Mouse (Mus musculus) T-helper 1 cell (primary cell): Measurements from ENCODE around the gene Esrrg.

Experiments
- in situ Hi-C: fragments of 300-600 bp; cut with MboI, MseI; formaldehyde crosslinking; loops from one replicate; pipeline ENCODE4 v1.15.1; 2025; ENCODE audit warnings: high pct_unique_total_duplicates

Gene Esrrg

GRCm38 (mm10) chr1:188154466-188155110 is 546.0 kb downstream of the Esrrg start:
- in situ Hi-C loops, result no loop called here

DNA sequence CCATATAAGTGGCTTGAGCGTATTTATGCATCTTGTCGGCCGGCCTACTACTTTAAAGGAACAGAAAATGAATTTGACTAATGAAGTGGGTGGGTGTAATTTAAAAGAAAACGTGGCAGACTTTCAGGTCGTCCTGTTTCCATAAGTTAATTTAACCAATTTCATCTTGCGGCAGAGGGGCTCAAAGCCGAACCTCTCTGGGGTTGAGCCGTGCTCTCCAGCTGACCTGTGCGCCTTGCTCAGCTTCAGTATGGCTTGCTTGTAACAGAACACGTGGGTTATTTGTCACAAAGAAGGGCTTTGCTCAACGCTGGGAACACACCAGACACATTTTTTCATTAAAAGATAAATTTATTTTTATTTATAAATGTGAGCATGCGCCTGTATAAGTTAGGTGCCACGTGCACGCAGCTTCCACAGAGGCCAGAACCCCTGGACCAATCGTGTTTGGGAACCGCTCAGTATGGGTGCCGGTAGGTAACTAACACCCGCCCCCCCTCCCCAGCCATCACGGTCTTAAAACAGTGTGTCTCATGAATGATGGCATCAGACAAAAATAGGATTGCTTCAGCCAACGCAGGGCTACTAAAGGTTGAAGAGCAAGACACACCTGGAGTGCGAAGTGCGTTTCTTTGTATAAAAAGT is 546.7 kb downstream of the Esrrg start:
- in situ Hi-C loops, result no loop called here

- in situ Hi-C loops, result no loop called here
These were observed 547.9 kb downstream of the Esrrg start for GRCm38 (mm10) chr1:188156520-188156919.

GRCm38 (mm10) chr1:188157237-188157955 is 548.8 kb downstream of the Esrrg start:
- in situ Hi-C loops, result no loop called here

DNA sequence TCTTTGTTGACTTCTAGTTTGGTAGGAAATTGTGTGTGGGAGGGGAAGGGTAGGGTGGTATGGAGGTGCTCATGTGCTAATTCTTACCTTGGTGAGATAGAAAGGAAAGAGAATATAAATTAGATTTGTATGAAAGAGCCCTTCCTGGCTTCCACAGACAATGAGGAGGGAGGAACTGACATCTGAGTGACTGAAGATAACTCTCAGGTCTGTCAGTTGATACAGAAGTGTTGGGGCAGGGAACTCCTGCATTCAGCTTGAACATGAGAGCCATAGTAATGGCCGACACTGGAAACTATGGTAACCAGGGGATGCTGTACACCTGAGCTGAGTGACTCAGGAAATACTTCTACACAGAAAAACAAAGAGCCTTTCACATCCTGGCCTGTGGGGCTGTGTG is 550.1 kb downstream of the Esrrg start:
- in situ Hi-C loops, result no loop called here

GRCm38 (mm10) chr1:188159108-188159507 is 550.5 kb downstream of the Esrrg start:
- in situ Hi-C loops, result no loop called here

- in situ Hi-C loops, result no loop called here
These were observed 554.5 kb downstream of the Esrrg start for GRCm38 (mm10) chr1:188163058-188163457.

- in situ Hi-C loops, result no loop called here
These were observed 555.7 kb downstream of the Esrrg start for GRCm38 (mm10) chr1:188164251-188164650.

GRCm38 (mm10) chr1:188173859-188174258 is 565.3 kb downstream of the Esrrg start:
- in situ Hi-C loops, result no loop called here

DNA sequence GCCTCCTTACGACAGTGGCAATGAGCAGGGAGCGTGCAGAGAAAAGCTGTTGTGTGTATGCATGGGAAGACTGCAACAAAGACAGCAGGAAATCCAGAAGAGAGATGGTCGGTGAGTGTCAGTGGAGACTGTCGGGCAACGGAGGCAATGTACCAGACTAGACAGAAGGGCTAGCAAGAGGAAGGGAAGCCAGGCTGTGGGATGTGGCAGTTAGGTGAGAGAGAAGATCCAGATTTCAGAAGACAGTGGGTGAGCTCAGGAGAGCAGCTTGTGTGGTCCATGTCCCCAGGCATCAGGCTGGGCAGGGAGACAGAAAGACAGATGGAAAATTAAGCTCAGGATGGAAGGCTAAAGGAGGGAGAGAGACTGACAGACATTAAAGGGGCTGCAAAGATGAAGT is 574.4 kb downstream of the Esrrg start:
- in situ Hi-C loops, result no loop called here

GRCm38 (mm10) chr1:188186440-188187117 is 578.0 kb downstream of the Esrrg start:
- in situ Hi-C loops, result no loop called here

- in situ Hi-C loops, result no loop called here
These were observed 584.4 kb downstream of the Esrrg start for GRCm38 (mm10) chr1:188192971-188193370.

GRCm38 (mm10) chr1:188207421-188207820 is 598.8 kb downstream of the Esrrg start:
- in situ Hi-C loops, result no loop called here

DNA sequence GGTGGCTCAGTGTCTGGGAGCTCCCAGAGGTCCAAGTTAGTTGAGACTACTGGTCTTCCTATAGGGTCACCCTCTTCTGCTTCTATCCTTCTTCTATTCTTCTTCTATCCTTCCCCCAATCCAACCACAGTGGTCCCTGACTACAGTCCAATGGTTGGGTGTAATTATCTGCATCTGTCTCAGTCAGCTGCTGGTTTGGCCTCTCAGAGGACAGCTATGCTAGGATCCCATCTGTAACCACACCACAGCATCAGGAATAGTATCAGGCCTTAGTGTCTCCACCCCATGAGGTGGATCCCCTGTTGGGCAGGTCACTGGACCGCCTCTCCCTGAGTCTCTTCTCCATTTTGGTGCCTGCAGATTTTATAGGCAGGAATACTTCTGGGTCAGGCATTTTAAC is 600.4 kb downstream of the Esrrg start:
- in situ Hi-C loops, result no loop called here

GRCm38 (mm10) chr1:188214885-188215611 is 606.5 kb downstream of the Esrrg start:
- in situ Hi-C loops, result loop anchor here (10.0 kb wide), 1 partner anchor 1890 kb away; no protein-coding TSS in a partner anchor

GRCm38 (mm10) chr1:188221226-188221792 is 612.7 kb downstream of the Esrrg start:
- in situ Hi-C loops, result loop anchor here (10.0 kb wide), 1 partner anchor 153 kb away; no protein-coding TSS in a partner anchor

DNA sequence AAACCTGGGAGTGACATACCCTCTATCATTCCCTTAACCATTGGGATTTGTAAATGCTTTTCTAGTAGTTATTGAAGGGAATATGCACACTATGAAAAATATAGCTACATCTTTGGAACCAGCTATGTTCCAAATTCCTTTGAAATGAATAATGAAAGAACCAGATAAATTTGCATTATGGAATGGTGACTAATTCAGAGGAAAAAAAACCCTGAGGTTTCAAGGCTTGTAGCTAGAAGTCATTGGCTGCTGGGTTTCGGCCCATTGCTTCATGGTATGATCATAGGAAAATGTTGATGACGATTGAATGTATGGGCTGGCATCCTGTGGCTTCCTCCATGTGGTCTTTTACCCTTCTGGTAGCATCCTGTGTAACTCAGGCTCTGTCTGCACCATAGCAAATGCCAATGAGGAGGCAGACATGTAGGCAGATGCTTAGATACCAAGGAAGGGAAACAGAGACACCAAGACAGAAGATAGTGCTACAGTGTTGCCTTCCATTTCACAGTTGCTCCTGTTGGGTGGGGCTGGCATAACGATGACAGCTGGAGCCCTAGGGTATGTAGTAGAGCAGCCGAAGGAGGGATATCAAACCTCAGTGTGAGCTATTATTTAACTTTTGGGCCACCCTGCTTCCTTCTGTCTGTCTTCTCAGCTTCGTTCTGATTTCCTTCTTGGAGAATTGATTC is 624.6 kb downstream of the Esrrg start:
- in situ Hi-C loops, result no loop called here

DNA sequence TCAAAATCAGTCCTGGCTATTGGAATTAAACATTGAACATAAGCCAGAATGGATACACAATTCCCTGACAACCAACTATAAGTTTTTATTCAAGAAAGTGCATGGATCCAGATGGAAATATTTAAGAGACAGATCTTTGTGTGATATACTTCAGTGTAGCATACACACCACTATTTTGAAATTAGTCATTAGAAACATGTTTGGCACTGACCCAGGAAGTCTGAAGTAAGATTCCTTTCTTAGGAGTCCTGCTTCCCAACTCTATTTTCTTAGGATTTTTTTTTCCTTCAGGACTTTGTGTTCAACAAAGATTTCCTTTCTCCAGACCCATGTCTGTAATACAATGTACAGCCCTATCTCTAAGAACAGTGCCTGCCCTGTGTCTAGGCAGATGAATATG is 630.0 kb downstream of the Esrrg start:
- in situ Hi-C loops, result no loop called here

- in situ Hi-C loops, result no loop called here
These were observed 633.2 kb downstream of the Esrrg start for GRCm38 (mm10) chr1:188241766-188242165.

- in situ Hi-C loops, result no loop called here
These were observed 648.9 kb downstream of the Esrrg start for GRCm38 (mm10) chr1:188257500-188257899.
